Mouse (Mus musculus) heart, postnatal 10 days (tissue): ENCODE results near the gene Rgs14. TPM values are rescaled to one million over a fixed set of nuclear protein-coding genes. Genes with fewer than 3 reads are reported as not detected.

Source experiments
- DNase-seq, 2 experiments: peaks; one replicate each; pipeline ENCODE4 v3.0.0; 2021
- intact Hi-C: fragments of 180-260 bp; cut with DNase I; formaldehyde crosslinking; loops from one replicate; pipeline ENCODE4 v1.15.1; 2025
- total RNA-seq, 2 experiments: library from RNA; stranded (reverse); gene quantifications; 2 replicates each; pipeline ENCODE4 v1.2.3; 2021

Gene Rgs14
- total RNA-seq: under 1 TPM; 0.60 to 0.74 TPM

DNA sequence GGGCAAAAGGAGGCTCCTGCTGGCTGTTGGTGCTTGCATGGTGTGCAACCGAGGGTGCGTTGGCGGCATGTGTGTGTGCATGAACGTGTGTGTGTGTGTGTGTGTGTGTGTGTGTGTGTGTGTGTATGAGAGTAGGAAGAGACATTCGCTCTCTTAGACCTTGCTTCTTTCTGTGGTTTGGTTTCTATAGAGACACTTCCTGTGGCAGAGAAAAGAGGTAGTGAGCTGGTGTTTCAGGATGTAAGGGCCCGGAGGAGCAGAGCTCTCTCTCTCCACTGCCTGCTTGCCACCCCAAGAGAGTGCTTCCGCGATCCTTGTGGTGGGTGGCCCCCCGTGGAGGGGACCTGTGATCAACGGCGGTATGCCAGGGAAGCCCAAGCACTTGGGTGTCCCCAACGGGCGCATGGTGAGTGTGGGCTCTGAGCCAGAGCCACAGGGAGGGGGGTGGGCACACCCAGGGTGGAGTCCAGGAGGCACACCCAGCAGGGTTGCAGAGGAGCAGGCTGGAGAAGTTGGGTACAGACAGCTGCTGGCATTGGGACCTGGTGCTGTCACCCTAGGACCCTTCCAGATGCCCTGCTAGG is at the start of gene Rgs14:
TSS of gene Rgs14 (plus strand) at position 202 of the 584 bp plus-strand sequence.
- intact Hi-C loops: no loop called here
- DNase-seq: no peak

DNA sequence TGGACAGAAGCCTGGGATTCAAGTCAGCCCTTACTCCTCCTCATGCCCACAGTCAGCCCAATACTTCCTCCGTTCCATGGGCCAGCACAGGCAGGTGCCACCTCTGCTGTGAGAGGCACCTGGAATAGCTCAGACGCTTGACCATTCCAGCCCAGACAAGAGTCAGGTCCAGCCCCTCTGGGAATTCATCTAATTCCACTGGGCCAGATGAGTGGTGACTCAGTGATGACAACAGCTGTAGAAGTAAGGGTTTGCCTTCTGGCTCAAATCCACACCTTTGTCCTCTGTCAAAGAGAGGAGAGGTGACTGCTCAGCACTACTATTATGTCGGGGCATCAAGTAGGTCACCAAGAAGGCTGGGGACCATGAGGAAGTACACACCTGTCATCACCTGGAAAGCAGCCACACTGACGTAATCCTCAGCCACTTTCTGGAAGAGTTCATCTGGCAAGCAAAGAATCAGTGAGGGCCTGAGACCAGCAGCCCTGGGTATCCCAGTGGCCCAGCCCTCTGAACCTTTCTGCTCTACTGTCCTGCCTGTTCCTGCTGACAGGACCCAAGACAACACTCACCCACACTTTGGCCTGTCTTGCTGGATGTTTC is 49.5 kb upstream of the Rgs14 start, which contains the start of gene Prelid1:
TSS of gene Prelid1 (plus strand) at position 570 of the 603 bp plus-strand sequence.
- DNase-seq: peak in 1 of 2 experiments; percentile 29
- intact Hi-C loops: no loop called here

DNA sequence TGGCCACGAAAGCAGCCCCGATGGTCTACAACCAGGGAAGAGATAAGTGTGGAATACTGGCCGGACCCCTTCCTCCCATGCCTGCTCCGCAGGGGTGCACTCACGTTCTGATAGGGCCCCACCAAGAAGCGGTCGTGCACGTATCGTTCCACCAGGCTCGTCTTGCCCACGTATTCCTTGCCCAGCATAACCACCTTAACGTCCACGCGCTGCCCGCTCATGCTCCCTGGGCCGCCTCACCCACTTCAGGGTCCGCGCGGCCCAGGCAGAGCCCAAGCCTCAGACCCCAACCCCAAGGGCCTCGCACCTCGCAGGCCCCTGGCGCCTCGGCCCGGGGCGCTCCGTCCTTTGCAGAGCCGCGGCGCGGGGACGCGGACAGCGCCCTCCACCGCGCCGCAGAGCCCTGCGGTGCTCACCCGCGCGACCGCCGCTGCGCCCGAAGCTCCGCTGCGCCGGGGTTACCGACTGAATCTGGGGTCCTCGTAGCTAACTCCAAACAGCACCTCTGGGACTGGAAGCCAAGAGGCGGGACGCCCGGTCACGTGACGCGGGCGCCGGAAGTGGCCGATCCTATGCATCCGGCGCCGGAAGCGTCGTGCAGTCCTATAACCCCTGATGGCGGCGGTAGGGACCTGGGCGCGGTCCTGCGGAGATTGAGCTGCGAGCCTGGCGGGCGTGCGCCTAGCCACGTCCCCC is 48.0 kb upstream of the Rgs14 start, which contains the start of gene Rab24:
TSS of gene Rab24 (minus strand) at position 513 of the 696 bp plus-strand sequence.
- intact Hi-C loops: no loop called here
- peak; percentile 93 to 94 for DNase-seq

- intact Hi-C loops: no loop called here
- DNase-seq: peak; percentile 38 to 51
Observed at GRCm38 (mm10) chr13:55322130-55322825, 47.3 kb upstream of the Rgs14 start.

GRCm38 (mm10) chr13:55325596-55325995 is 43.9 kb upstream of the Rgs14 start:
- DNase-seq: no peak
- intact Hi-C loops: no loop called here

GRCm38 (mm10) chr13:55327169-55327568 is 42.4 kb upstream of the Rgs14 start:
- DNase-seq: no peak
- intact Hi-C loops: no loop called here

- DNase-seq: peak; percentile 89 to 93
- intact Hi-C loops: loop anchor here (2.0 kb wide), 1 partner anchor 33 kb away; no protein-coding TSS in a partner anchor
Observed at GRCm38 (mm10) chr13:55327633-55328032, 41.9 kb upstream of the Rgs14 start.

DNA sequence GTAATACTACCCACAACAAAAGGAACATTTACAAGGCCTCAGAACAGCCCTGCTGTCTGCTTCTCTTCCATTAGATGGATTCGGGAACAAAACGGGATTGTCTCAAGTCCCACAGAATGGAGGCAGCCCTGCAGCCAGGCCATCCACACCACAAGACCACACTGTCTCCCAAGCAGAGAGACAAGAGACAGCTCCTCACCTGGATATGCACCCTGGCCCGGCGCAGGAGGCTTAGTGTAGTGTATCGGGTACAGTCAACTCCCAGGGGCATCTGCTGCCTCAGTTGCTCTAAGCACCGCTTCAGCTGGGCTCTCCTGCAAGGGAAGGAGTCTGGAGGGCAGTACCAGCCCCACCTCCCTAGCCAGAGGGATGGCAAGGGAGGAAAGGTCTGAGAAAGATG is 41.4 kb upstream of the Rgs14 start:
- intact Hi-C loops: loop anchor here (2.0 kb wide), 1 partner anchor 33 kb away; no protein-coding TSS in a partner anchor

GRCm38 (mm10) chr13:55328641-55329040 is 40.9 kb upstream of the Rgs14 start:
- intact Hi-C loops: loop anchor here (2.0 kb wide), 1 partner anchor 32 kb away; no protein-coding TSS in a partner anchor
- DNase-seq: no peak

More for the DNA sequence above, 41.4 kb upstream of the Rgs14 start:
- no peak for DNase-seq

DNA sequence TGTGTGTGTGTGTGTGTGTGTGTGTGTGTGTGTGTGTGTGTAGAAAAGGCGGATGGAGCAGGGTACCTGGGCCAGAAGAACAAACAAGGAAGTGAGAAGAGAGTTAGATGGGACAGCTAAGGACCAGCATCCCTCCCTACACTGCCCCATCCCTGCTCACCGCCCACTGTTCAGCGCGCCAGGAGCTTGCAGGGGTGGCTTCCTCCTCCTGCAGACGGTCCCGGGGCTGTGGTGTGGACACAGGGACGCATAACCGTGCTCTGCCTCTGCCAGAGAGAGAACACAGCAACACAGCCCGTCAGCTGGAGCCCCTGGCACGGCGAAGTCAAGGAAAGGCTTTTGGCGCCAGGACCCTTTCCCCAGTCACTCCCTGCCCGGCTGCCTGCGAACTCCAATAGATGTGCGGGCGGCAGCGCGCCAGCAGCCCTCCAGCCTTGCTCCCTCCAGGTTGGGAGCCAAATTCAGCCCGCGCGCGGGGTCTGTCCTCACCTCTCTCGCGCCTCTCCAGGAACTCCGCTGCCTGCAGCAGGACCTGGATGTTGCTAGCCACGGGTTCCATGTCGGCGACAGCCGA is 40.3 kb upstream of the Rgs14 start:
- intact Hi-C loops: loop anchor here (2.0 kb wide), 1 partner anchor 32 kb away; no protein-coding TSS in a partner anchor
- peak in 1 of 2 experiments; percentile 56 for DNase-seq

- intact Hi-C loops: loop anchor here (2.0 kb wide), 1 partner anchor 31 kb away; no protein-coding TSS in a partner anchor
- peak; percentile 89 to 90 for DNase-seq
Observed at GRCm38 (mm10) chr13:55329683-55330566, 39.6 kb upstream of the Rgs14 start, which contains the start of gene Mxd3. Mxd3 (minus strand) TSS chr13:55329823.

DNA sequence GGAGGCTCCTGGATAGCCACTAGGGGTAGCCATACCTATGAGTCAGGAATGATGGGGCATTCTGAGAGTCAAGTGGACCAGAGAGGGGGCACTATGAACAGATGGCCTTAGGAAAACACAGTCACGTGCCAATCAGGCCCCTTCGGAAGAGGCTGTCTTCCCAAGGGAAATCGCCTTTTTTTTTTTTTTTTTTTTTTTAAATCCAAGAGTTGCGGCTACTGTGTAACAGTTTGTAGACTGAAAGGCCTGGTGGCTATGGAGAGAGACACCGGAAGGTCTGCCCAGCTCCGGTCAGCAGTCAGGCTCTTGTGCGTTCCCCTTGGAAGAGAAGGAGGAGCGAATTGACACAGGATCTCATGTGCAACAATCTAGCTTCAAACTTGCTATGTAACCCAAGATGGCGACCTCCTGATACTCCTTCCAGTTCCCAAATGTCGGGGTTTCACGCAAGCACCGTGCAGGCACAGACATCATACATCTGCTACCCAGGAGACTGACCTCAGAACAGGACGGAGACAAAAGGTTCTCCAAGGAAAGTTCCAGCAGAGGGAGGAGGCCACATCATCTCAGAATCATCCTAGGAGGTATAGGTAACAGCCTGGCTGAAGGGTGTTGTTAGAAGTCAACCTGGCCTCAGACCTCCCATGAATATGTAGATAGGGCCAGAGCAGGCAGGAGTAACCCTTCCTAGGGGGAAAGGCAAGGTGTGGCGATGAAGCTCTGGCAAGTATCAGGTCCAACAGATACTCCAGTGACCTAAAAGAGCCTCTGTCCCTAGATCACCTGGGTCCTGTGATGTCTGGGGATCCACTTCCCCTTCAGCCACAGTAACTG is 38.7 kb upstream of the Rgs14 start:
- intact Hi-C loops: no loop called here

GRCm38 (mm10) chr13:55332331-55332730 is 37.2 kb upstream of the Rgs14 start:
- intact Hi-C loops: no loop called here
- no peak for DNase-seq

More for the DNA sequence above, 38.7 kb upstream of the Rgs14 start:
- no peak for DNase-seq

DNA sequence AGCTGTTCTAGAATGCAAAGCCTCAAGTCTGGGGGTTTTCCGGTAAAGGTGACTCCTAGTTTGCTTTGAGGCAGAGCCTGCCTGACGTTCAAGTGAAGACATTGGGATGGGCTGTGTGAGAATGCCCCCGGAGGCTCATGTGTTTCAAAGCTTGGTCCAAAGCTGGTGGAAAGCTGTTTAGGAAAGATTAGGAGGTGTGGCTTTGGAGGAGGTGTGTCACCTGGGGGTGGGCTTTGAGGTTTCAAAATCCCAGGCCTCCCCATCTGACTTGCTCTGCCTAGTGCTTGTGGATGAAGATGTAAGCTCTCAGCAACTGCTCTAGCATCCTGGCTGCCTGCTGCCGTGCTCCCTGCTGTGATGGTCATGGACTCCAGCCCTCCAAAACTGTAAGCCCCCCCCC is 33.8 kb upstream of the Rgs14 start:
- no peak for DNase-seq
- intact Hi-C loops: no loop called here

GRCm38 (mm10) chr13:55337341-55337975 is 32.1 kb upstream of the Rgs14 start:
- intact Hi-C loops: no loop called here
- no peak for DNase-seq

DNA sequence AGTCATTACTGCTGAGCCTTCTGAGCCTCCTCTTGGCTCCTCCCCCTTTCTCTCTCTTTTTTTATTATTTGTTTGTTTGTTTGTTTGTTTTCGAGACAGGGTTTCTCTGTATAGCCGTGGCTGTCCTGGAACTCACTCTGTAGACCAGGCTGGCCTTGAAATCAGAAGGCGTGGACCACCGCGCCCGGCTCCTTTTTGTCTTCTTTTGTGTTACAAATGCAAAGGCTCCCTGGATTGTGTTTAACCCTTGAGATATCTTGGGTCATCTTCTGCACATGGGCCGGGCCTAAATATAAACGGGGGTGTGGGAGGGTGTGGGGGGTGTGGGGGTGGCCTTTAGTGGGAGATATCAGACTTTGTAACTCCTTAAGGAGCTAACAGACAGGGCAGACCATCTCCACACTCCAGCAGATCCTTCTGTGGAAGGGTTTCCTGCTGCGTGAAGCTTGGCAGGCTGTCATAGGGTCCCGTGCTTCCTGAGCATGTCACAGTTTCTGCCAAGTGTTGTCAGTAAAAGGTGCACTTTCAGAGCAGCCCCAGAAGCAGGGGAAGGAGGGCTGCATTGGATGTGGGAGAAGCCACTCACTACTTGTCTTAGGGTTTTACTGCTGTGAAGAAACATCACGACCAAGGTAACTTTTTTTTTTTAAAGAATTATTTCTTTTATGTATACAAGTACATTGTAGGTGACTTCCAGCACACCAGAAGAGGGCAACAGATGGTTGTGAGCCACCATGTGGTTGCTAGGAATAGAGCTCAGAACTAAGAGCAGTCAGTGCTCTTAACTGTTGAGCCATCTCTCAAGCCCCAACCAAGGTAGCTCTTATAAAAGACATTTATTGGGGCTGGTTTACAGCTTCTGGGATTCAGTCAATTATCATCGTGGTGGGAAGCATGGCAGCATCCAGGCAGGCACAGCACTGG is 31.1 kb upstream of the Rgs14 start:
- no peak for DNase-seq
- intact Hi-C loops: no loop called here

DNA sequence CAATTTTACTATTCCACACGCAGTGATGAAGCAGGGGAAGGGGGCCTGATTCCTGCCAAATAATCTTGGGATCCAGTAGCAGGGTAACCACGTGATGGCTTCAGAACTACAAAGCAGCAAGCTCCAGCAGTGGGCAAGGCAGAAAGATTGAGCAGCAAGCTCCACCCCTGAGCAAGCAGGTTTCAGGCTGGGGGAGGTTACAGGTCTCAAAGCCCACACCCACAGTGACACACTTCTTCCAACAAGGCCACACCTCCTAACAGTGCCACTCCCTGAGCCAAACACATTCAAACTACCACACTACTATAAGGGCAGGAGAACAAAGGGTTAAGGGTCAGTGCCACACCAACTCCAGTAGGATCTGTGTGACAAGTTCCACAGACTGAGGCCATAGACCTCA is 30.3 kb upstream of the Rgs14 start:
- DNase-seq: no peak
- intact Hi-C loops: no loop called here
